Mouse (Mus musculus) forebrain, postnatal 0 days (tissue): ENCODE results near the gene Aanat. TPM values are rescaled to one million over a fixed set of nuclear protein-coding genes. Genes with fewer than 3 reads are reported as not detected.
A peak's percentile ranks its signal among the peaks of the same experiment; 100 is the strongest.

Experiments used
- ATAC-seq: fragments of 200-750 bp; cut with Nextera tagmentation; 2 replicates; pipeline ENCODE4 v1.8.0; 2017; ENCODE audit warnings: mild to moderate bottlenecking, moderate library complexity
- DNase-seq: peaks from one replicate; pipeline ENCODE4 v3.0.0-alpha.2; 2015
- H3K27ac ChIP-seq: fragments of 300-500 bp; sonication (generic); 2 replicates; pipeline ENCODE4 v1.5.1; 2014; ENCODE audit warnings: low read depth, mild to moderate bottlenecking, antibody characterized with exemption, low read length, moderate library complexity, mixed read lengths
- H3K27me3 ChIP-seq: fragments of 300-500 bp; sonication (generic); 2 replicates; pipeline ENCODE4 v1.6.1; 2014; ENCODE audit warnings: mild to moderate bottlenecking, low read length, mixed read lengths; ENCODE audit not compliant: insufficient read depth
- H3K36me3 ChIP-seq: fragments of 300-500 bp; sonication (generic); 2 replicates; pipeline ENCODE4 v1.6.1; 2014; ENCODE audit warnings: mild to moderate bottlenecking, moderate library complexity; ENCODE audit not compliant: insufficient read depth
- H3K4me1 ChIP-seq: fragments of 300-500 bp; sonication (generic); 2 replicates; pipeline ENCODE4 v1.6.1; 2014; ENCODE audit warnings: antibody characterized with exemption; ENCODE audit not compliant: insufficient read depth
- H3K4me2 ChIP-seq: fragments of 300-500 bp; sonication (generic); 2 replicates; pipeline ENCODE4 v1.6.1; 2014; ENCODE audit warnings: low read depth, mild to moderate bottlenecking, moderate library complexity
- H3K4me3 ChIP-seq: fragments of 300-500 bp; sonication (generic); 2 replicates; pipeline ENCODE4 v1.5.1; 2014; ENCODE audit warnings: low read depth, low read length, mixed read lengths
- H3K9ac ChIP-seq: fragments of 300-500 bp; sonication (generic); 2 replicates; pipeline ENCODE4 v1.6.1; 2014; ENCODE audit warnings: mild to moderate bottlenecking
- H3K9me3 ChIP-seq: fragments of 300-500 bp; sonication (generic); 2 replicates; pipeline ENCODE4 v1.6.1; 2016; ENCODE audit warnings: low read length
- CTCF ChIP-seq: sonication (generic); IDR thresholded peaks from 2 replicates; pipeline ENCODE4 v1.5.1; 2016; ENCODE audit warnings: antibody characterized with exemption, control low read depth, low read depth
- WGBS: fragments of 180-500 bp; shearing (Covaris S2); extraction: QIAGEN DNeasy Blood & Tissue Kit; methylation state at CpG from one replicate; pipeline ENCODE4 v1.1.7; 2014; 5-methylcytosine and 5-hydroxymethylcytosine counted together
- polyA plus RNA-seq: library from polyadenylated mRNA; unstranded; fragments of >200 nt; fragmentation: Nextera tagmentation; extraction: Ambion mirVana; gene quantifications from 2 replicates; pipeline ENCODE4 v1.2.1, GENCODE M21; 2015
- total RNA-seq: library from RNA; depleted of rRNA; stranded (reverse); fragments of >200 nt; gene quantifications from 2 replicates; pipeline ENCODE4 v1.2.3, GENCODE M21; 2014; rRNA removed

Aanat gene
- 0.31 and 0.62 TPM in 2 replicates for total RNA-seq
- 0.88 and 0.89 TPM in 2 replicates for polyA plus RNA-seq

- TF ChIP-seq CTCF = no peak
- H3K9ac ChIP-seq = peak within 1 kb of the TSS; percentile 22; the same call in 1 of the 2 replicates
- peak within 1 kb of the TSS; percentile 38 for H3K4me2 ChIP-seq
- no peaks in the 10 kb centered on the region for H3K9me3 ChIP-seq
- 0 out of 2 replicates have a peak within 1 kb of the TSS, but pooled peaks have one; percentile 10 for H3K27ac ChIP-seq
- H3K36me3 ChIP-seq = no peaks in the 10 kb centered on the region
- DNase-seq = no peak
- 61% methylated on average over 5 of the region's 5 CpGs for WGBS
- peak within 1 kb of the TSS; percentile 10; the same call in 1 of the 2 replicates for H3K4me3 ChIP-seq
- ATAC-seq = no peak
- H3K27me3 ChIP-seq = no peaks in the 10 kb centered on the region
- no peaks in the 10 kb centered on the region; the same call in 1 of the 2 replicates for H3K4me1 ChIP-seq
Measured at GRCm38 (mm10) chr11:116586310-116586709, at the start of gene Aanat. TSS of gene Aanat (plus strand) at chr11:116586432.

DNA sequence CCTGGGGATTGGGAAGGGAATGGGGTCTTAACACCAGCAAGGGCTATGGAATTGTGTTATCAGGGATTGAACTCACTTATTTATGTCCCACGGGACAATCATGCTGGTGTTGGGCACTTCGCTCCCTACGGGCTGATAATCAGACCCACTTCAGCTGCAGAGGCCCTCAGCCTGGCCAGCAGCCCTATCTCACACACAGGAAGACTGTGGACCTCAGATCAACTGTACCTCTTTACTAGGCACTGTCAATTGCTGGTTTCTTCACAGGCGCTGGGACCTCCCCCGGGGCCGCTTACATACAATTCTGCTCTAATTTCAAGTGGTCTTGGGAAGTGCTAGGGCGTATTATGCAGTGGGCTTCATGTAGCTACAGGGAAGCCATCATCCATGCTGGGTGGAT, 49.5 kb upstream of the Aanat start:
- Histone ChIP-seq H3K27me3 (peaks cover 23% of the 10 kb centered on the region), H3K27ac (no peak overlapping the region), H3K4me3 (no peak overlapping the region), H3K36me3 (peaks cover 47% of the 10 kb centered on the region), H3K4me2 (no peak overlapping the region), H3K9me3 (no peaks in the 10 kb centered on the region), H3K9ac (no peak overlapping the region), H3K4me1 (peaks cover 15% of the 10 kb centered on the region)
- DNase-seq (no peak), ATAC-seq (no peak)
- 93% methylated on average over 7 of the region's 7 CpGs for WGBS
- no peak for TF ChIP-seq CTCF

DNA sequence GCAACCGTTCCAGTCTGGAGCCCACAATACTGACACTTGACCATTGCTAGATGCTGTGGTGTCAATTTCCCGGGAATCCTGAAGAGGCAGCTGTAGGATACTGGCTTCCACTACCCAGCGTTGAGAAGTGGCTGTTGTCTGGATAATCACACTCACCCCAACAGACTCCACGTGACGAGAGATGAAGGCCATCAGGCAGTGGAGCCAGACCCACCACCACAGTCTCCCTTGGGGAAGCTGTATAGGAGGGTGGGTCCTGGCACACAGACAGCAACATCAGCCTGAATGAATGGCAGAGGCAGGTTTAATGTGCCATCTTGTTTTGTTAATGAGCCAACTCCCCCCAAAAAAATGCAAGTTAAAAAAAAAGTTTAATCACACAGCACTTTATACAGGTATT, 48.8 kb upstream of the Aanat start:
- peaks cover 20% of the 10 kb centered on the region for H3K27me3 ChIP-seq
- DNase-seq (no peak), ATAC-seq (no peak)
- TF ChIP-seq CTCF = no peak
- H3K36me3 ChIP-seq = peaks cover 54% of the 10 kb centered on the region
- H3K4me2 ChIP-seq = no peak overlapping the region
- no peak overlapping the region for H3K27ac ChIP-seq
- no peaks in the 10 kb centered on the region for H3K9me3 ChIP-seq
- peaks cover 11% of the 10 kb centered on the region; the same call in 1 of the 2 replicates for H3K4me1 ChIP-seq
- H3K9ac ChIP-seq = no peak overlapping the region
- WGBS = 74% methylated on average over 5 of the region's 5 CpGs
- H3K4me3 ChIP-seq = no peak overlapping the region

- Histone ChIP-seq H3K36me3 (peaks cover 61% of the 10 kb centered on the region), H3K27me3 (peaks cover 16% of the 10 kb centered on the region), H3K9me3 (no peaks in the 10 kb centered on the region), H3K4me2 (no peak overlapping the region), H3K4me1 (0 out of 2 replicates have a peak, but pooled peaks cover 5% of the 10 kb centered on the region), H3K4me3 (no peak overlapping the region), H3K9ac (no peak overlapping the region), H3K27ac (no peak overlapping the region)
- 86% methylated on average over 12 of the region's 12 CpGs for WGBS
- TF ChIP-seq CTCF = no peak
- DNase-seq (no peak), ATAC-seq (no peak)
Measured at GRCm38 (mm10) chr11:116538142-116538735, 48.0 kb upstream of the Aanat start.

- no peak for ATAC-seq
- Histone ChIP-seq H3K27me3 (no peaks in the 10 kb centered on the region), H3K4me1 (no peaks in the 10 kb centered on the region), H3K9me3 (no peaks in the 10 kb centered on the region), H3K4me2 (no peak overlapping the region), H3K27ac (no peak overlapping the region), H3K4me3 (no peak overlapping the region), H3K36me3 (peaks cover 85% of the 10 kb centered on the region), H3K9ac (no peak overlapping the region)
- WGBS = 91% methylated on average over 11 of the region's 11 CpGs
- no peak for DNase-seq
- no peak for TF ChIP-seq CTCF
Measured at GRCm38 (mm10) chr11:116541183-116541582, 45.0 kb upstream of the Aanat start.

DNA sequence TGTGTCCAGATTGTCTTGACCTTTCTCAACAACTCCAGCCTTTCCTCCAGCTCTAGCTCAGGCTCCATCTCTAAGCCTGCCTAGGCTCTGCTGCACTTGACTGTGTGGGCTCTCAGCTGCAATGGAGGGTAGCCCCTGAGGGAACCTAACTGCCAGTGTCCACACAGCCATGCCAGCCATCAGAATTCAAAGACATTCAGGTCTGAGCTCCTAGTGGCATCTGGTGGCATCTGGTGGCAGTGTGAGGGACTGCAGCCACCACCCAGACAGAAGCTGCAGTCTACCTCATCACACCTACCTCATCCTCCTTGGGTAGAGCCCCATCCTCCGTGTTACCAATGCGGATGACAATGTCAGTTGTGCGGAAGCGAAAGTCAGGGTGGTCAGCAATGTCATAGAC, 43.1 kb upstream of the Aanat start:
- H3K9ac ChIP-seq = no peak overlapping the region
- no peak overlapping the region for H3K4me3 ChIP-seq
- WGBS = 91% methylated on average over 4 of the region's 4 CpGs
- H3K27ac ChIP-seq = no peak overlapping the region
- peak; percentile 82 for TF ChIP-seq CTCF
- no peak overlapping the region for H3K4me2 ChIP-seq
- H3K4me1 ChIP-seq = no peaks in the 10 kb centered on the region
- DNase-seq (peak; percentile 44), ATAC-seq (peak; percentile 56; the same call in 1 of the 2 replicates)
- peaks cover 96% of the 10 kb centered on the region for H3K36me3 ChIP-seq
- no peaks in the 10 kb centered on the region for H3K9me3 ChIP-seq
- no peaks in the 10 kb centered on the region for H3K27me3 ChIP-seq

DNA sequence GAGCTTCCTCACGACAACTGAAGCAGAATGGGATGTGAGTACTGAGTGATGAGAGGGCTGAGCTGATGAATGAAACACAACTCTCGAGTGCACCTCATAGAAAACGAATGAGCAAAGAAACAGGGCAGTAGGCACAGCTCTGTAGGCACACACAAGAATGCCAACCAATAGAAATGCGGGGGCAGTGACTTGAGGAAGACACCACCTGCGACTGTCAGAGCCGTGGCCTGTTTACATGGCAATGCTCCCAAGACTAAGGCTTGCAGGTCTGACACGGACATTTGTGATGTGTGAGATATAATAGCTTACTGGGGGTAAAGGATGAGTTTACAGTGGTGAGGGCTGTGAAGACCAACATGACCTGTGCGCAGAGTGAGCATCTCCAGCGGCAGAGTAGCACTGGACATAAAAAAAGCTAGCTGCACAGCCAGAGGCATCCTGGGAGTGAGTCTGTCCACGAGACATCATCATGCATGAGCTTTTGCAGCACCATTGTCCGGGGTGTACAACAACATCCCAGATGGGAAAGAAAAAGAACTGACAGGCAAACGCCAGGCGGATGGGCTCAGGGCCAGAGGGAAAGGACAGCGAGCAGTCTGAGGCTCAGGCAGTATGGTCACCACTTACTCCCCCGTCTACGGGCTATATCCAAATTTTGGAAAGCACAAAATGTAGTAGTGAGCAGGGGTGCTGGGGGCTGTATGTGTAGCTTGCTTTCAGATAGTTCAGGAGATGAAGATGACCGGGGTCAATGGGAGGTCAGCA, 38.8 kb upstream of the Aanat start:
- no peak overlapping the region for H3K4me2 ChIP-seq
- no peak overlapping the region for H3K4me3 ChIP-seq
- ATAC-seq (no peak), DNase-seq (no peak)
- no peak for TF ChIP-seq CTCF
- no peaks in the 10 kb centered on the region for H3K4me1 ChIP-seq
- H3K27ac ChIP-seq = no peak overlapping the region
- no peaks in the 10 kb centered on the region for H3K9me3 ChIP-seq
- WGBS = 72% methylated on average over 17 of the region's 17 CpGs
- H3K27me3 ChIP-seq = no peaks in the 10 kb centered on the region
- peaks cover 60% of the 10 kb centered on the region for H3K36me3 ChIP-seq
- H3K9ac ChIP-seq = no peak overlapping the region
